Comparison of ENCODE assay signal across 7 mouse cellular contexts in genomic region chr12:108702185-108702584, GRCm38 (mm10). TPM values are rescaled to one million over a fixed set of nuclear protein-coding genes. Genes with fewer than 3 reads are reported as not detected.
A peak's percentile ranks its signal among the peaks of the same experiment; 100 is the strongest.
DNase-seq lines count a peak whose midpoint lies in the region; ATAC-seq and TF ChIP-seq lines count a peak whose summit lies in the region.

Degs2 (minus strand) TSS chr12:108702315.

- TF ChIP-seq POLR2A in kidney, adult 2 months (IDR thresholded peaks at IDR 0.05; ENCODE audit: low read depth, low read length): no peak

- 2% methylated on average over 32 of the region's 32 CpGs for WGBS in embryonic facial prominence, embryonic 11.5 days
- WGBS in kidney, adult 2 months: 1% methylated on average over 32 of the region's 32 CpGs
- under 1% methylated on average over 32 of the region's 32 CpGs for WGBS in lung, embryonic 16.5 days

- no peaks in the 10 kb centered on the region for H3K36me3 ChIP-seq in embryonic facial prominence, embryonic 11.5 days (replicated peaks; ENCODE audit: control insufficient read depth, insufficient read depth, low read depth, low read length)
- no peaks in the 10 kb centered on the region for H3K36me3 ChIP-seq in kidney, adult 2 months (ENCODE audit: control insufficient read depth, insufficient read depth, low read length)
- no peaks in the 10 kb centered on the region for H3K36me3 ChIP-seq in lung, embryonic 16.5 days (ENCODE audit: control insufficient read depth, insufficient read depth, low read length)

- no peak for ATAC-seq in embryonic facial prominence, embryonic 11.5 days (replicated peaks; ENCODE audit: insufficient number of reproducible peaks, low FRiP score, low TSS enrichment, low read depth)
- peak; percentile 79 for ATAC-seq in lung, embryonic 16.5 days (ENCODE audit: low read depth)

- DNase-seq in ZHBTc4 (ENCODE audit: low read depth, low spot score): peak; percentile 53
- peak; percentile 8 for DNase-seq in embryonic facial prominence, embryonic 11.5 days (ENCODE audit: low spot score)
- DNase-seq in kidney, adult 2 months: peak; percentile 90
- peak; percentile 39 to 44 for DNase-seq in thymus, postnatal 10 days (ENCODE audit: low spot score in 2 of 2)
- DNase-seq in gastrocnemius, adult 18-20 months (ENCODE audit: low spot score): no peak
- DNase-seq in testis, postnatal 14 days (ENCODE audit: low spot score): no peak

- TF ChIP-seq CTCF in kidney, adult 2 months (conservative IDR thresholded peaks at IDR 0.05; ENCODE audit: insufficient read depth, insufficient read length, low read depth, low read length): no peak; the same call in 1 of the 2 replicates

- H3K9ac ChIP-seq in embryonic facial prominence, embryonic 11.5 days (replicated peaks; ENCODE audit: low read length): no peak within 1 kb of the TSS
- peak within 1 kb of the TSS; percentile 55 for H3K9ac ChIP-seq in lung, embryonic 16.5 days (ENCODE audit: low read length)

- peak within 1 kb of the TSS; percentile 43 for H3K4me2 ChIP-seq in embryonic facial prominence, embryonic 11.5 days (ENCODE audit: low read depth, low read length)
- peak within 1 kb of the TSS; percentile 62 for H3K4me2 ChIP-seq in lung, embryonic 16.5 days (ENCODE audit: low read depth, low read length)

- peaks cover 26% of the 10 kb centered on the region for H3K27me3 ChIP-seq in embryonic facial prominence, embryonic 11.5 days (ENCODE audit: control insufficient read depth, insufficient read depth, low read length)
- H3K27me3 ChIP-seq in kidney, adult 2 months (replicated peaks; ENCODE audit: control insufficient read depth, insufficient read depth, low read length): no peaks in the 10 kb centered on the region
- peaks cover 24% of the 10 kb centered on the region for H3K27me3 ChIP-seq in lung, embryonic 16.5 days (ENCODE audit: control insufficient read depth, insufficient read depth, low read depth, low read length)

- H3K27ac ChIP-seq in embryonic facial prominence, embryonic 11.5 days (replicated peaks; ENCODE audit: low read depth, low read length): no peak within 1 kb of the TSS
- 0 out of 2 replicates have a peak within 1 kb of the TSS, but pooled peaks have one; percentile 24 for H3K27ac ChIP-seq in kidney, adult 2 months (ENCODE audit: insufficient read depth, low read depth, low read length)
- no peak within 1 kb of the TSS for H3K27ac ChIP-seq in lung, embryonic 16.5 days (ENCODE audit: low read length)

- peak within 1 kb of the TSS; percentile 27 for H3K4me3 ChIP-seq in embryonic facial prominence, embryonic 11.5 days (ENCODE audit: low read depth, low read length)
- peak within 1 kb of the TSS; percentile 57 for H3K4me3 ChIP-seq in kidney, adult 2 months (ENCODE audit: insufficient read depth, low read depth, low read length)
- peak within 1 kb of the TSS; percentile 41 for H3K4me3 ChIP-seq in lung, embryonic 16.5 days (ENCODE audit: low read length)

- H3K9me3 ChIP-seq in embryonic facial prominence, embryonic 11.5 days (replicated peaks; ENCODE audit: control insufficient read depth, low read length): no peaks in the 10 kb centered on the region
- H3K9me3 ChIP-seq in lung, embryonic 16.5 days (ENCODE audit: control insufficient read depth, low read length): no peaks in the 10 kb centered on the region

- peaks cover 2% of the 10 kb centered on the region for H3K4me1 ChIP-seq in embryonic facial prominence, embryonic 11.5 days (ENCODE audit: control insufficient read depth, insufficient read depth, low read length)
- peaks cover 21% of the 10 kb centered on the region for H3K4me1 ChIP-seq in kidney, adult 2 months (ENCODE audit: control insufficient read depth, insufficient read depth, low read length)
- H3K4me1 ChIP-seq in lung, embryonic 16.5 days (replicated peaks; ENCODE audit: control insufficient read depth, insufficient read depth, low read length): peaks cover 6% of the 10 kb centered on the region; the same call in 1 of the 2 replicates

RNA-seq across cellular contexts. Expression of gene Degs2, which starts in this region (rescaled TPM):
- 0.45 and 0.57 TPM in 2 replicates for polyA plus RNA-seq in embryonic facial prominence, embryonic 11.5 days (2014; fragmentation: Nextera tagmentation; extraction: Ambion mirVana)
- polyA plus RNA-seq in kidney, adult 2 months (2012; rRNA removed): 24.2 and 28.8 TPM in 2 replicates
- 1.1 and 1.9 TPM in 2 replicates for polyA plus RNA-seq in lung, embryonic 16.5 days (2015; fragmentation: Nextera tagmentation; extraction: Ambion mirVana)
- total RNA-seq in gastrocnemius, adult 18-20 months (2021): under 1 TPM in 1 of 2 experiments, not detected in 1; 0.28 TPM

Comparison
In these comparisons a context has a peak if more than half of its experiments do, and no peak if none do; other contexts are left out.
1. Peak in DNase-seq, H3K4me3 ChIP-seq and H3K4me2 ChIP-seq in embryonic facial prominence, embryonic 11.5 days; RNA of the gene not detected or under 1 TPM.
2. DNase-seq: peak in ZHBTc4 (single experiment), kidney, adult 2 months (single experiment) and thymus, postnatal 10 days (2 of 2); none in gastrocnemius, adult 18-20 months (single experiment) and testis, postnatal 14 days (single experiment).
3. Peak in every context shown above with its lines, with median percentiles within 50 percentile points of each other: H3K4me3 ChIP-seq.